Mouse (Mus musculus): ENCODE results near the gene Gm17018. TPM values are rescaled to one million over a fixed set of nuclear protein-coding genes. Genes with fewer than 3 reads are reported as not detected.

Gene Gm17018
- polyA plus RNA-seq, 1 experiment: 25.7 TPM

- no peak overlapping the region for H3ac ChIP-seq (ENCODE audit: control insufficient read depth, insufficient read length, low read depth)
- H3K79me3 ChIP-seq (ENCODE audit: low read depth): no peaks in the 10 kb centered on the region
- no peak for TF ChIP-seq CTCF (IDR thresholded peaks at IDR 0.05; ENCODE audit: control insufficient read depth, insufficient read depth, insufficient read length)
- no peak for TF ChIP-seq MYOD1 (IDR thresholded peaks at IDR 0.05; ENCODE audit: control insufficient read depth, insufficient read length, low read depth)
- no peak for TF ChIP-seq CEBPB (IDR thresholded peaks at IDR 0.05; ENCODE audit: low read depth)
- TF ChIP-seq FOSL1 (IDR thresholded peaks at IDR 0.05; ENCODE audit: insufficient read depth, low read length, poor library complexity, severe bottlenecking): no peak
- no peak for TF ChIP-seq MAX (IDR thresholded peaks at IDR 0.05)
- no peak overlapping the region for H3K4me3 ChIP-seq (ENCODE audit: insufficient read depth, poor library complexity, severe bottlenecking)
- no peaks in the 10 kb centered on the region for H3K27me3 ChIP-seq (ENCODE audit: control insufficient read depth, insufficient read depth, insufficient read length)
- no peaks in the 10 kb centered on the region for H3K36me3 ChIP-seq (ENCODE audit: control insufficient read depth, insufficient read depth)
- no peaks in the 10 kb centered on the region for H3K79me2 ChIP-seq (ENCODE audit: control insufficient read depth, insufficient read depth)
Measured at GRCm38 (mm10) chr19:45615415-45616213, 55.2 kb downstream of the Gm17018 start.

- H3K79me2 ChIP-seq (ENCODE audit: control insufficient read depth, insufficient read depth): no peaks in the 10 kb centered on the region
- no peaks in the 10 kb centered on the region for H3K79me3 ChIP-seq (ENCODE audit: low read depth)
- H3K36me3 ChIP-seq (ENCODE audit: control insufficient read depth, insufficient read depth): no peaks in the 10 kb centered on the region
- H3ac ChIP-seq (ENCODE audit: control insufficient read depth, insufficient read length, low read depth): no peak overlapping the region
- no peak overlapping the region for H3K4me3 ChIP-seq (ENCODE audit: insufficient read depth, poor library complexity, severe bottlenecking)
- no peaks in the 10 kb centered on the region for H3K27me3 ChIP-seq (ENCODE audit: control insufficient read depth, insufficient read depth, insufficient read length)
- no peak for TF ChIP-seq FOSL1 (IDR thresholded peaks at IDR 0.05; ENCODE audit: insufficient read depth, low read length, poor library complexity, severe bottlenecking)
- no peak for TF ChIP-seq MYOD1 (IDR thresholded peaks at IDR 0.05; ENCODE audit: control insufficient read depth, insufficient read length, low read depth)
- TF ChIP-seq MYOG (IDR thresholded peaks at IDR 0.05; ENCODE audit: control insufficient read depth, extremely low read depth, insufficient read length): no peak
- no peak for TF ChIP-seq MAX (IDR thresholded peaks at IDR 0.05)
- TF ChIP-seq CTCF (IDR thresholded peaks at IDR 0.05; ENCODE audit: control insufficient read depth, insufficient read depth, insufficient read length): no peak
- no peak for TF ChIP-seq CEBPB (IDR thresholded peaks at IDR 0.05; ENCODE audit: low read depth)
- no peak for TF ChIP-seq USF1 (IDR thresholded peaks at IDR 0.05; ENCODE audit: low read depth)
Measured at GRCm38 (mm10) chr19:45616214-45616518, 55.8 kb downstream of the Gm17018 start.

- Histone ChIP-seq H3K79me3 (ENCODE audit: low read depth) (no peaks in the 10 kb centered on the region), H3K4me3 (ENCODE audit: insufficient read depth, poor library complexity, severe bottlenecking) (no peak overlapping the region), H3ac (ENCODE audit: control insufficient read depth, insufficient read length, low read depth) (no peak overlapping the region), H3K79me2 (ENCODE audit: control insufficient read depth, insufficient read depth) (no peaks in the 10 kb centered on the region), H3K36me3 (ENCODE audit: control insufficient read depth, insufficient read depth) (no peaks in the 10 kb centered on the region), H3K27me3 (ENCODE audit: control insufficient read depth, insufficient read depth, insufficient read length) (no peaks in the 10 kb centered on the region)
- TF ChIP-seq MYOG (IDR thresholded peaks at IDR 0.05; ENCODE audit: control insufficient read depth, extremely low read depth, insufficient read length) (no peak), MYOD1 (IDR thresholded peaks at IDR 0.05; ENCODE audit: control insufficient read depth, insufficient read length, low read depth) (no peak), MAX (IDR thresholded peaks at IDR 0.05) (no peak), CEBPB (IDR thresholded peaks at IDR 0.05; ENCODE audit: low read depth) (no peak), CTCF (IDR thresholded peaks at IDR 0.05; ENCODE audit: control insufficient read depth, insufficient read depth, insufficient read length) (no peak), FOSL1 (IDR thresholded peaks at IDR 0.05; ENCODE audit: insufficient read depth, low read length, poor library complexity, severe bottlenecking) (no peak), USF1 (IDR thresholded peaks at IDR 0.05; ENCODE audit: low read depth) (no peak)
Measured at GRCm38 (mm10) chr19:45616735-45617134, 56.3 kb downstream of the Gm17018 start.

- Histone ChIP-seq H3K27me3 (ENCODE audit: control insufficient read depth, insufficient read depth, insufficient read length) (no peaks in the 10 kb centered on the region), H3K79me2 (ENCODE audit: control insufficient read depth, insufficient read depth) (no peaks in the 10 kb centered on the region), H3K36me3 (ENCODE audit: control insufficient read depth, insufficient read depth) (no peaks in the 10 kb centered on the region), H3K79me3 (ENCODE audit: low read depth) (no peaks in the 10 kb centered on the region), H3K4me3 (ENCODE audit: insufficient read depth, poor library complexity, severe bottlenecking) (no peak overlapping the region), H3ac (ENCODE audit: control insufficient read depth, insufficient read length, low read depth) (no peak overlapping the region)
- TF ChIP-seq MYOG (IDR thresholded peaks at IDR 0.05; ENCODE audit: control insufficient read depth, extremely low read depth, insufficient read length): no peak
- TF ChIP-seq MAX (IDR thresholded peaks at IDR 0.05): no peak
- TF ChIP-seq CEBPB (IDR thresholded peaks at IDR 0.05; ENCODE audit: low read depth): no peak
- TF ChIP-seq MYOD1 (IDR thresholded peaks at IDR 0.05; ENCODE audit: control insufficient read depth, insufficient read length, low read depth): no peak
Measured at GRCm38 (mm10) chr19:45618184-45618583, 57.8 kb downstream of the Gm17018 start.

- no peak overlapping the region for H3K4me3 ChIP-seq (ENCODE audit: insufficient read depth, poor library complexity, severe bottlenecking)
- no peaks in the 10 kb centered on the region for H3K36me3 ChIP-seq (ENCODE audit: control insufficient read depth, insufficient read depth)
- H3K79me2 ChIP-seq (ENCODE audit: control insufficient read depth, insufficient read depth): no peaks in the 10 kb centered on the region
- TF ChIP-seq USF1 (IDR thresholded peaks at IDR 0.05; ENCODE audit: low read depth): no peak
- TF ChIP-seq MYOD1 (IDR thresholded peaks at IDR 0.05; ENCODE audit: control insufficient read depth, insufficient read length, low read depth): no peak
- TF ChIP-seq MAX (IDR thresholded peaks at IDR 0.05): no peak
- TF ChIP-seq FOSL1 (IDR thresholded peaks at IDR 0.05; ENCODE audit: insufficient read depth, low read length, poor library complexity, severe bottlenecking): no peak
- no peaks in the 10 kb centered on the region for H3K79me3 ChIP-seq (ENCODE audit: low read depth)
- no peak overlapping the region for H3ac ChIP-seq (ENCODE audit: control insufficient read depth, insufficient read length, low read depth)
- H3K27me3 ChIP-seq (ENCODE audit: control insufficient read depth, insufficient read depth, insufficient read length): no peaks in the 10 kb centered on the region
Measured at GRCm38 (mm10) chr19:45619744-45620501, 59.5 kb downstream of the Gm17018 start.

Measured in C2C12 (cell line).